Mouse (Mus musculus): ENCODE data around the gene Ccpg1os.

DNA sequence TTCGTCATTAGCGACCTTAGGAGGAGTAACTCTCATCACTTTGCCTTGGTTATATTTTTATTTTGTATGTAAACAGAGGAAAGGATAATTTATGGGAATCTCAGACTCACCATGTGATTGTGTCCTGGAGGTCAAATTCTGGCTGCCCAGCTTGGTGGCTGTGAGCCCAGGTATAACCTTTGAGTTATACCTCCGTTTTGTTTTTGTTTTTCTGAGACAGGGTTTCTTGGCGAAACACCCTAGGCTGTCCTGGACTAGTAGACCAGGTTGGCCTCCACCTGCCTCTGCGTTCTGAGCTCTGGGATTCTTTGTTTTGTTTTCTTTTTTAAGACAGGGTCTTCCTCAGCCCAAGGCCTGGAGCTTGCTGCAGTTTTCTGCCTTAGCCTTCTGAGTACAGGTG, 3.5 kb upstream of the Ccpg1os start:
- TF ChIP-seq CTCF (IDR thresholded peaks at IDR 0.05; ENCODE audit: low read depth, low read length), result no peak
- TF ChIP-seq POLR2A (IDR thresholded peaks at IDR 0.05; ENCODE audit: borderline replicate concordance, low read depth, low read length), result no peak
